Mouse (Mus musculus) neural tube, embryonic 15.5 days (tissue): ENCODE data around the gene Cers6. TPM values are rescaled to one million over a fixed set of nuclear protein-coding genes. Genes with fewer than 3 reads are reported as not detected.

Experiments used
- ATAC-seq: fragments of 200-750 bp; cut with Nextera tagmentation; 2 replicates; pipeline ENCODE4 v1.8.0; 2017; ENCODE audit warnings: mild to moderate bottlenecking, moderate TSS enrichment, moderate library complexity; ENCODE audit not compliant: low FRiP score
- H3K27ac ChIP-seq: fragments of 300-500 bp; sonication (generic); replicated peaks from 2 replicates; pipeline ENCODE4 v1.5.1; 2015; ENCODE audit warnings: mild to moderate bottlenecking, inconsistent platforms
- H3K27me3 ChIP-seq: fragments of 300-500 bp; sonication (generic); replicated peaks from 2 replicates; pipeline ENCODE4 v1.6.1; 2015; ENCODE audit warnings: inconsistent platforms
- H3K36me3 ChIP-seq: fragments of 300-500 bp; sonication (generic); 2 replicates; pipeline ENCODE4 v1.6.1; 2015; ENCODE audit warnings: inconsistent platforms
- H3K4me1 ChIP-seq: fragments of 300-500 bp; sonication (generic); 2 replicates; pipeline ENCODE4 v1.6.1; 2015; ENCODE audit warnings: inconsistent platforms
- H3K4me2 ChIP-seq: fragments of 300-500 bp; sonication (generic); 2 replicates; pipeline ENCODE4 v1.6.1; 2015; ENCODE audit warnings: inconsistent platforms, mild to moderate bottlenecking, moderate library complexity
- H3K4me3 ChIP-seq: fragments of 300-500 bp; sonication (generic); replicated peaks from 2 replicates; pipeline ENCODE4 v1.5.1; 2015; ENCODE audit warnings: mild to moderate bottlenecking, inconsistent platforms
- H3K9ac ChIP-seq: fragments of 300-500 bp; sonication (generic); replicated peaks from 2 replicates; pipeline ENCODE4 v1.6.1; 2015; ENCODE audit warnings: mild to moderate bottlenecking, inconsistent platforms
- H3K9me3 ChIP-seq: fragments of 300-500 bp; sonication (generic); replicated peaks from 2 replicates; pipeline ENCODE4 v1.6.1; 2016; ENCODE audit warnings: inconsistent platforms
- WGBS: fragments of 180-500 bp; shearing (Covaris S2); methylation state at CpG from one replicate; pipeline ENCODE4 v1.1.7; 2015; ENCODE audit warnings: mixed read lengths; 5-methylcytosine and 5-hydroxymethylcytosine counted together
- polyA plus RNA-seq: library from polyadenylated mRNA; unstranded; fragments of >200 nt; fragmentation: Nextera tagmentation; extraction: Ambion mirVana; gene quantifications from 2 replicates; pipeline ENCODE4 v1.2.1, GENCODE M21; 2015

Gene Cers6
- polyA plus RNA-seq, 1 experiment from 2014 or later, result 52.1 TPM

- no peak for ATAC-seq
- Histone ChIP-seq H3K27me3 (no peaks in the 10 kb centered on the region), H3K4me2 (no peak overlapping the region), H3K9me3 (no peaks in the 10 kb centered on the region), H3K9ac (no peak overlapping the region), H3K36me3 (no peaks in the 10 kb centered on the region), H3K4me3 (no peak overlapping the region), H3K4me1 (peaks cover 15% of the 10 kb centered on the region; the same call in 1 of the 2 replicates), H3K27ac (no peak overlapping the region)
- WGBS, result 62% methylated on average over 10 of the region's 10 CpGs
Measured at GRCm38 (mm10) chr2:68926913-68927790, 65.9 kb downstream of the Cers6 start.

- H3K4me2 ChIP-seq, result no peak overlapping the region
- no peaks in the 10 kb centered on the region for H3K36me3 ChIP-seq
- no peaks in the 10 kb centered on the region for H3K27me3 ChIP-seq
- no peak overlapping the region for H3K4me3 ChIP-seq
- WGBS, result 63% methylated on average over 4 of the region's 4 CpGs
- H3K9me3 ChIP-seq, result no peaks in the 10 kb centered on the region
- H3K27ac ChIP-seq, result no peak overlapping the region
- ATAC-seq, result no peak
- H3K9ac ChIP-seq, result no peak overlapping the region
- H3K4me1 ChIP-seq, result peaks cover 3% of the 10 kb centered on the region; the same call in 1 of the 2 replicates
Measured at GRCm38 (mm10) chr2:68932240-68932639, 71.0 kb downstream of the Cers6 start.

GRCm38 (mm10) chr2:68932656-68933055 is 71.4 kb downstream of the Cers6 start:
- Histone ChIP-seq H3K27me3 (no peaks in the 10 kb centered on the region), H3K9me3 (no peaks in the 10 kb centered on the region), H3K4me2 (no peak overlapping the region), H3K27ac (no peak overlapping the region), H3K36me3 (no peaks in the 10 kb centered on the region), H3K9ac (no peak overlapping the region), H3K4me3 (no peak overlapping the region), H3K4me1 (no peaks in the 10 kb centered on the region)
- 70% methylated on average over 4 of the region's 4 CpGs for WGBS
- ATAC-seq, result no peak

GRCm38 (mm10) chr2:68934651-68935050 is 73.4 kb downstream of the Cers6 start:
- Histone ChIP-seq H3K9ac (no peak overlapping the region), H3K4me2 (no peak overlapping the region), H3K4me1 (no peaks in the 10 kb centered on the region), H3K27me3 (no peaks in the 10 kb centered on the region), H3K9me3 (no peaks in the 10 kb centered on the region), H3K4me3 (no peak overlapping the region), H3K36me3 (no peaks in the 10 kb centered on the region), H3K27ac (no peak overlapping the region)
- WGBS, result 89% methylated on average over 6 of the region's 6 CpGs
- no peak for ATAC-seq

GRCm38 (mm10) chr2:68935721-68936294 is 74.6 kb downstream of the Cers6 start:
- no peak overlapping the region for H3K4me3 ChIP-seq
- H3K4me1 ChIP-seq, result no peaks in the 10 kb centered on the region
- WGBS, result 89% methylated on average over 2 of the region's 2 CpGs
- ATAC-seq, result no peak
- no peaks in the 10 kb centered on the region for H3K27me3 ChIP-seq
- H3K9me3 ChIP-seq, result no peaks in the 10 kb centered on the region
- H3K4me2 ChIP-seq, result no peak overlapping the region
- H3K36me3 ChIP-seq, result no peaks in the 10 kb centered on the region
- no peak overlapping the region for H3K27ac ChIP-seq
- no peak overlapping the region for H3K9ac ChIP-seq

GRCm38 (mm10) chr2:68936773-68937172 is 75.5 kb downstream of the Cers6 start:
- no peaks in the 10 kb centered on the region for H3K36me3 ChIP-seq
- H3K9me3 ChIP-seq, result no peaks in the 10 kb centered on the region
- no peak overlapping the region for H3K9ac ChIP-seq
- H3K4me3 ChIP-seq, result no peak overlapping the region
- no peaks in the 10 kb centered on the region for H3K27me3 ChIP-seq
- H3K4me1 ChIP-seq, result no peaks in the 10 kb centered on the region
- 87% methylated on average over 4 of the region's 4 CpGs for WGBS
- H3K4me2 ChIP-seq, result no peak overlapping the region
- ATAC-seq, result no peak
- H3K27ac ChIP-seq, result no peak overlapping the region

GRCm38 (mm10) chr2:68937833-68938232 is 76.6 kb downstream of the Cers6 start:
- Histone ChIP-seq H3K4me2 (no peak overlapping the region), H3K27me3 (no peaks in the 10 kb centered on the region), H3K9me3 (no peaks in the 10 kb centered on the region), H3K27ac (no peak overlapping the region), H3K4me3 (no peak overlapping the region), H3K4me1 (no peaks in the 10 kb centered on the region), H3K9ac (no peak overlapping the region), H3K36me3 (no peaks in the 10 kb centered on the region)
- WGBS, result 95% methylated on average over 3 of the region's 3 CpGs
- ATAC-seq, result no peak

- 68% methylated on average over 2 of the region's 2 CpGs for WGBS
- ATAC-seq, result no peak
- no peaks in the 10 kb centered on the region for H3K9me3 ChIP-seq
Measured at GRCm38 (mm10) chr2:68944898-68945297, 83.7 kb downstream of the Cers6 start.

GRCm38 (mm10) chr2:68945976-68946375 is 84.7 kb downstream of the Cers6 start:
- H3K9me3 ChIP-seq, result no peaks in the 10 kb centered on the region
- H3K4me2 ChIP-seq, result no peak overlapping the region
- no peaks in the 10 kb centered on the region for H3K27me3 ChIP-seq
- no peaks in the 10 kb centered on the region for H3K4me1 ChIP-seq
- ATAC-seq, result no peak
- no peak overlapping the region for H3K9ac ChIP-seq
- WGBS, result 72% methylated on average over 2 of the region's 2 CpGs
- H3K4me3 ChIP-seq, result no peak overlapping the region
- no peak overlapping the region for H3K27ac ChIP-seq
- H3K36me3 ChIP-seq, result 0 out of 2 replicates have a peak, but pooled peaks cover 6% of the 10 kb centered on the region

More at GRCm38 (mm10) chr2:68944898-68945297, 83.7 kb downstream of the Cers6 start:
- Histone ChIP-seq H3K9ac (no peak overlapping the region), H3K27me3 (no peaks in the 10 kb centered on the region), H3K36me3 (0 out of 2 replicates have a peak, but pooled peaks cover 3% of the 10 kb centered on the region), H3K4me3 (no peak overlapping the region), H3K27ac (no peak overlapping the region; the same call in 1 of the 2 replicates), H3K4me1 (no peaks in the 10 kb centered on the region), H3K4me2 (no peak overlapping the region)

GRCm38 (mm10) chr2:68946819-68947218 is 85.6 kb downstream of the Cers6 start:
- no peak for ATAC-seq
- WGBS, result 92% methylated on average over 5 of the region's 5 CpGs
- H3K27me3 ChIP-seq, result no peaks in the 10 kb centered on the region
- 0 out of 2 replicates have a peak, but pooled peaks cover 14% of the 10 kb centered on the region for H3K36me3 ChIP-seq
- H3K9me3 ChIP-seq, result no peaks in the 10 kb centered on the region
- no peak overlapping the region for H3K9ac ChIP-seq
- H3K4me3 ChIP-seq, result no peak overlapping the region
- H3K27ac ChIP-seq, result no peak overlapping the region
- no peaks in the 10 kb centered on the region for H3K4me1 ChIP-seq
- no peak overlapping the region for H3K4me2 ChIP-seq

- Histone ChIP-seq H3K9ac (no peak overlapping the region), H3K4me1 (no peaks in the 10 kb centered on the region), H3K4me3 (no peak overlapping the region), H3K4me2 (no peak overlapping the region), H3K36me3 (0 out of 2 replicates have a peak, but pooled peaks cover 14% of the 10 kb centered on the region), H3K27me3 (no peaks in the 10 kb centered on the region), H3K27ac (no peak overlapping the region), H3K9me3 (0 out of 2 replicates have a peak, but pooled peaks cover 2% of the 10 kb centered on the region)
- WGBS, result 92% methylated on average over 2 of the region's 2 CpGs
- no peak for ATAC-seq
Measured at GRCm38 (mm10) chr2:68949137-68949536, 87.9 kb downstream of the Cers6 start.

GRCm38 (mm10) chr2:68949728-68950127 is 88.5 kb downstream of the Cers6 start:
- 0 out of 2 replicates have a peak, but pooled peaks cover 14% of the 10 kb centered on the region for H3K36me3 ChIP-seq
- no peak overlapping the region for H3K27ac ChIP-seq
- H3K4me3 ChIP-seq, result no peak overlapping the region
- H3K27me3 ChIP-seq, result no peaks in the 10 kb centered on the region
- no peak overlapping the region for H3K4me2 ChIP-seq
- H3K9me3 ChIP-seq, result 0 out of 2 replicates have a peak, but pooled peaks cover 2% of the 10 kb centered on the region
- no peaks in the 10 kb centered on the region for H3K4me1 ChIP-seq
- WGBS, result 93% methylated on average over 5 of the region's 5 CpGs
- no peak for ATAC-seq
- no peak overlapping the region for H3K9ac ChIP-seq
